Mouse (Mus musculus): ENCODE measurements at regions not wholly inside any gene's neighbourhood (a gene's known extent, or its start where the extent isn't known, plus 50 kb on each side); places are given as distances from the start of the nearest gene placed in this dataset.
"Not testable (repeated sequence)": the region's sequence is repeated elsewhere in the genome, so short reads cannot be mapped to it uniquely, and the experiment has no call there.

DNA sequence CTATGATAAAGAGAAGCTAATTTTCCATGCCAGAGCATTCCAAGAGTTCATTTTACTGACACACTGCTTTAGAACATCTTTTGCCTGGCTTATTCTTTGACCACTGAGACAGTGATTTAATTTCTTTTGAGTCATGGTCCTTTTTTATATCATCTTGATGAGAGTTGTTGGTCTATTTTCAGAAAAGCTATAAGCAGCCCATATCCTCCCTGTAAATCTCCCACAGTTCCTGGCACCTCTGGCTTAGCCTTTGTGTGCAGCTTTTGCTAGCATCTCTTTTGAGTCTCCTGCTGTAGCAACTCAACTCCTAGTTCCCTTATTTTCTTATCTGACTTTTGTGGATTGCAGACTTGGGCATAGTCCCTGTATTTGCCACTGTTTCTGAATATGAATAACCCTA is 207.5 kb upstream of the 4931417E11Rik start:
- in situ Hi-C loops (cut with MboI, MseI), result loop anchor here (25.0 kb wide), 1 partner anchor 1540 kb away; no protein-coding TSS in a partner anchor

- in situ Hi-C loops (cut with MboI, MseI), result no loop called here
Observed at GRCm38 (mm10) chr6:73669401-73669800, 199.9 kb upstream of the 4931417E11Rik start.

DNA sequence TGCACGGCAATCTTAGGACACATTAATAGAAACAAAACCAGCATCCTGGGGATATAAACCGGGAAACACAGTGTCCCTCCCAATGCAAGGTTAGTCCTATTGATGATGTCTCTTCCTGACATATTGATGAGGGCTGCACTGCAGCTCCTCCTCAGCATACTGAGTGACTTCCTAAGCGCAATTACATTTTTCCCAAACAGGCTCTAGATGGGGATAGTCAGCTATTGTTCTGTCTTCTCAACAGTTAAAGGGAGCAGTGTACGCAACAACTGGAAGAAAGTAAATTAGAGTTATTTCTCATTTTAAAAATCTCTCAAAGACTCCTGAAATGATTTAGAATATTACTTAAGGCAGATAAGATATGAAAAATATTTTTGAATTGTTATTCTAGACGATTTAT is 189.5 kb upstream of the 4931417E11Rik start:
- in situ Hi-C loops (cut with MboI, MseI), result no loop called here

GRCm38 (mm10) chr6:73645378-73645777 is 175.9 kb upstream of the 4931417E11Rik start:
- in situ Hi-C loops (cut with MboI, MseI), result no loop called here

- in situ Hi-C loops (cut with MboI, MseI), result no loop called here
Observed at GRCm38 (mm10) chr6:73644778-73645267, 175.4 kb upstream of the 4931417E11Rik start.

DNA sequence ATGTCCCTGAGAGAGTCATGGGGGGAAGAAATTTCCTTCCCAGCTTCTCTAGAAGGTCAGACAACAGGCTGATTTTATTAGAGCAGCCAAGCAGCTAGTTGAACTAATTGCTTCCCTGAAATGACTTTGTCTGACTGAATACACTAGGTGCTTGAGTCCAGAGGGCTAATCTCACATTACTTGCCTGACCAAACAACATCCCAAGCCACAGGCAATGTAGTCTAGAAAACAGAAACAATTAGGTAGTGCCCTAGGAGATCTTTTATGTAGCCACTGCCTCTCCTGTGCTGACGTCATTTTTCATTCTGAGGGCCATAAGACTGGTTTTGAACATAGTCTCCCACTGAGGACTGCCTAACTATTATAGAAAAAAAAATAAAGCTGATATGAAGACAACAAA is 159.1 kb upstream of the 4931417E11Rik start:
- in situ Hi-C loops (cut with MboI, MseI), result no loop called here

GRCm38 (mm10) chr6:73626451-73626850 is 157.0 kb upstream of the 4931417E11Rik start:
- in situ Hi-C loops (cut with MboI, MseI), result no loop called here

DNA sequence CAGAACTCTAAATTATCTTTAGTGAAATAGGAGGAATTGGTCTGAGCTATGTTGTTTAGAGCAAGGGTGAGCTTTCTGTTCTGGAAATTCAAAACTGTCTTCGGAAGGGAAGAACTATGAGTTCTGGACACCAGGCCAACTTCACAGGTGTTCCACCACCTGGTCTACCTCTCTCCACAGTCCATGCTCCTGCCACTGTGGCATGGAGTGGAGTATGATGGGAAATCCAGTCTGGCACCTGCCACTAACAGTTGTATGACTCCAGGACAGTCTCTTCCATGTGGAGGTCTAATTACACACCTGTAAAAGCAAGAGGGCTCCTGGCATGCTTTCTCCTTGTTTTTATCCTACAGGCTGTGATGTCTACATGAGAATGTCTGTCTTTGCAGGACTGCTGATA is 154.7 kb upstream of the 4931417E11Rik start:
- in situ Hi-C loops (cut with MboI, MseI), result no loop called here

GRCm38 (mm10) chr6:73621839-73622426 is 152.5 kb upstream of the 4931417E11Rik start:
- in situ Hi-C loops (cut with MboI, MseI), result no loop called here

GRCm38 (mm10) chr6:73612266-73612665 is 142.8 kb upstream of the 4931417E11Rik start:
- in situ Hi-C loops (cut with MboI, MseI), result no loop called here

DNA sequence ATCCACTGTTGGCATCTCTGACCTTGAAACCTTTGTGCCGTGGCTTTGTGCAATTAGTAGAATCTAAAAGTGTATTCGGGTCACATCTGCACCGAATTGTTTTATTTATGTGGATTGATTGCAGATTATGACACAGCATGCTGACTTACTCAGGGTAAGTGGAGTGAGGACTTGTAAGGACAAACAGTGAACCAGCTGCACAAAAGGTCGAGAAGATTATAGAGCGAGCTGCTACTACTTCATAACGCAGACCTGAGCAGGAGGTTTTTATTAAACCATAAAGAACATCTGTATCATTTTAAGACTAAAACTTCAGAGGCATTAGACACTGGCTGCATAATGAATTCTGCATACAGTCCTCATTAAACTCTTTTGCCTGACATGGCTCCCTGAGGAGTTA is 142.4 kb upstream of the 4931417E11Rik start:
- in situ Hi-C loops (cut with MboI, MseI), result no loop called here

DNA sequence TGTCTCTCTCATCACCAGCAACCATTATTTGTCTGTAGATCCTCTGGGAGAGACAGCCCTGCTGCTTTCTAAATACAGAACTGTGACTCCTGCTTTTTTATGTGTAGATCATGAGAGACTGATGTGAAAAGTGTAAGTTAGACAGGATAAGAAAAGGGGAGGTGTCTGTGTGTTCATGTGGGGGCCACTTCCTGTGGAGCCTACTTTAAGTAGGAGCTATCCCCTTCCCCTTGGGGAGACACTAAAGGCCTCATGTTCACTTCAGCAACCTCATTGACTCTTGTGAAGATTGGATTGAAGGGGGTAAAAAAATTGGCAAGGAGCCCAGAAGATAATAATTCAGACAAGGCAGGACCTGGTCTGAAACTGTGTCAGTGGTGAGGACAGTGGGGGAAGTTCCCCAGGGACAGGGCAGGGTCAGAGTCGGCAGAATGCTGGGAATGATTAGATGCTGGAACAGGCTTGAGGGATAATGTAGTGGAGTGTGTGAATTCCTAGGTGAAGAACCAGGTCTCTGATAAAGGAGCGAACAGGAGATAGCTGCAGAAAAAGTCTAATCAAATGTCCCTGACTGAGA is 140.7 kb upstream of the 4931417E11Rik start:
- in situ Hi-C loops (cut with MboI, MseI), result no loop called here

DNA sequence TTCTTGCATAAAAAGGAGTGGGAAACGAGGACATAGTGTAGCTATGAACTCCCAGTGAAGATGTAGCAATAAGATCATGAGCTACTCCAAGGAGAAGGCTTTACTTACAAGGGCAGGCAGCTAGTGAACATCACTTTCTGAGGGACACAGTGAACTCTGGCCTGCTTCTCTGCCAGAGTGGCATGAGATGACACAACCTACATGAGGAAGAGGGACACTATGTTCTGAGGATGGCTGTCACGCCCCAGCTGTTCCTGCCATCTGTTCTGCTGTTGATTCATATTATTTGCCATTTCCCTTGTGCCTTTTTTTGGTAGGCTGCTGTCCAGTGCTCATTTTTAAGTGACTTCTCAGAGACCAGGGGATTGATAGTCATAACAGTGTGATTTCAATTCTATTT is 118.2 kb upstream of the 4931417E11Rik start:
- in situ Hi-C loops (cut with MboI, MseI), result loop anchor here (10.0 kb wide), 1 partner anchor 1777 kb away; no protein-coding TSS in a partner anchor

DNA sequence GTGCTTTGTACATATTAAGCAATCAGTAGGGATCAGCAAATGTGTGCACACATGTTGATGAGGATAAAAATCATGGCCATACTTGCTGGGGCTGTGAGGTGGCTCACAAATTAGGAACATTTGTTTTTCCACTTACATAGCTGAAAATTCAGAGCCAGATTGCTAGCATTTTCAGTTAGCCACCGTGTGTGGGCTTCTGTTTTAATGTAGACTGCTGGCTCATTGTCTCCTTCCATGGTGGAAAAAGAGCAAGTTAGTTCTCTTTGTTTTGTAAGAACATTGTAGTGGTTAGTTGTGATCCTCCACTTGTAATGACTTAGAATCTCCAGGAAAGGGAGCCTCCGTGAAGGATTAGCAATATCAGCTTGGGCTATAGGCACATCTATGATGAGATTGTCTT is 107.2 kb upstream of the 4931417E11Rik start:
- in situ Hi-C loops (cut with MboI, MseI), result no loop called here

DNA sequence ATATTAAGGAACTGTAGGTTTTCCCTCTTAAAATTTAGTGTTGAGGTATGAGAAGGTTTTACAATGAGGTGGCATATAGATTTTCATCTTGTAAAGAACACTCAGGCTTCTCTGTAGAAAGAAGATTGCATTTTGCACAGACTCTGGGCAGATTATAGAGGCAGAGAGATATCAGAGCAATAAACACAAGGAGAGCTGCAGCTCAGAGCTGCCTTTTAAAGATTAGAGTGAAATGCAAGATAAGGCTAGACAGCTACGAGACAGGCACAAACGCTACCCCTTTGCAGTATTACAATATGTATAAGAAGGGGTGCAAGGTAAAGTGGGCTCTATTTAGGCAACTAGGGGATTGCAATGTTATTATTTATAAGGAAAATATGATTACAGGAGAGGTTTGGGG is 90.5 kb upstream of the 4931417E11Rik start:
- in situ Hi-C loops (cut with MboI, MseI), result no loop called here

DNA sequence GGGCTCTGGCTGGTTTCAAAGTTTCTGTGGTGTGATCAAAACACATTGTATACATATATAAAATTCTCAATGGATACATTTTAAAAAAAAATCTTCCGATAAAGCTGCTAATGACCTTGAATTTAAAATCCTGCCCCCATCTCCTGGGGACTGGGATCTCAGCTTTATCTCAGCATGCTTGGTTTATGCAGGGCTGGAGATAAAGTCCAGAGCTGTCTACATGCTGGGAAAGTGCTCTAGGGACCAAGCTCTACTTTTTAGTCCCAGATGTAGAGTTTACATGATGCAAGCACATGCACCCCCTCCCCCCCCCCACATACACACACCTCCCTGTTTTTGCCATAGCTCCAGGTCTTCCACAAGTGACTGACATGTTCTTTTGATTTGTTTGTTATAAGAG is 61.1 kb upstream of the 4931417E11Rik start:
- in situ Hi-C loops (cut with MboI, MseI), result no loop called here

DNA sequence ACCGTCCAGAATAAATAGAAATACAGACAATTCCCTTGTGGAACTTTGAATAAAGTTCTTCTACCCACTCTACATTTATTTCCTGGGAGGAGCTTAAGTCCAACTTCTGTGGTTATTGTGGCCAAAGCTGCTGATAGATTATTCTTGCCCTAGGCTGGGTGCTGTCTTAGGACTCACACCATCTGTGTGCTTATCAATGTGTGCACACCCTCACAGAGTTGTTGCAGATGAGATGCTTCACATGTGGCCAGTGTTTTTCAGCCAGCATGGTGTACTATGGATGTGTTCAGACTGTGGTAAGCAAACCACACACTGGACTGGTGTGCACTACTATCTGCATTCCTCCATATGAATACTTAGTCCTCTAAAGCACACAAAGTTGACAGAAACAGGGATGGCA is 60.6 kb upstream of the 4931417E11Rik start:
- in situ Hi-C loops (cut with MboI, MseI), result no loop called here

GRCm38 (mm10) chr6:73523658-73524057 is 54.2 kb upstream of the 4931417E11Rik start:
- in situ Hi-C loops (cut with MboI, MseI), result no loop called here

DNA sequence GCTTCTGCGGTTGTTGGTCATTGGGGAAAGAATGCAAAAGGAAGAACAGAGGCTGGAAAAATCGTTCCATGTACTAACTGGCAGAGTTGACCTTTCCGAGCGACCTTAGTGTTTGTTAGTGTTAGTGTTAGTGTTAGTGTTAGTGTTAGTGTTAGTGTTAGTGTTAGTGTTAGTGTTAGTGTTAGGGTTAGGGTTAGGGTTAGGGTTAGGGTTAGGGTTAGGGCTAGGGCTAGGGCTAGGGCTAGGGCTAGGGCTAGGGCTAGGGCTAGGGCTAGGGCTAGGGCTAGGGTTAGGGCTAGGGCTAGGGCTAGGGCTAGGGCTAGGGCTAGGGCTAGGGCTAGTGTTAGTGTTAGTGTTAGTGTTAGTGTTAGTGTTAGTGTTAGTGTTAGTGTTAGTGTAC is 50.4 kb upstream of the 4931417E11Rik start:
- in situ Hi-C loops (cut with MboI, MseI), result not testable (repeated sequence)

Data from regulatory T cell (primary cell).